Mouse (Mus musculus) kidney, adult 2 months (tissue): Measurements from ENCODE around the gene Dmac2.

Experiments
- CTCF ChIP-seq: fragments of 200-500 bp; conservative IDR thresholded peaks from 2 replicates; pipeline ENCODE4 v1.5.1; 2011; ENCODE audit warnings: low read depth, mild to moderate bottlenecking, control low read depth, low read length, moderate library complexity, mixed read lengths; ENCODE audit not compliant: insufficient read depth, insufficient read length
- POLR2A ChIP-seq: fragments of 200-500 bp; IDR thresholded peaks from one replicate; pipeline ENCODE4 v1.6.1; 2011; ENCODE audit warnings: low read depth, low read length, control low read depth

- TF ChIP-seq CTCF = no peak
- TF ChIP-seq POLR2A = no peak
Observed at GRCm38 (mm10) chr7:25615706-25616011, 3.6 kb upstream of the Dmac2 start, which contains the start of gene Erich4.
